Mouse (Mus musculus): ENCODE data around the gene Tomm20. TPM values are rescaled to one million over a fixed set of nuclear protein-coding genes. Genes with fewer than 3 reads are reported as not detected.

The Tomm20 gene
- polyA plus RNA-seq, 1 experiment from 2014 or later, result 372 TPM

DNA sequence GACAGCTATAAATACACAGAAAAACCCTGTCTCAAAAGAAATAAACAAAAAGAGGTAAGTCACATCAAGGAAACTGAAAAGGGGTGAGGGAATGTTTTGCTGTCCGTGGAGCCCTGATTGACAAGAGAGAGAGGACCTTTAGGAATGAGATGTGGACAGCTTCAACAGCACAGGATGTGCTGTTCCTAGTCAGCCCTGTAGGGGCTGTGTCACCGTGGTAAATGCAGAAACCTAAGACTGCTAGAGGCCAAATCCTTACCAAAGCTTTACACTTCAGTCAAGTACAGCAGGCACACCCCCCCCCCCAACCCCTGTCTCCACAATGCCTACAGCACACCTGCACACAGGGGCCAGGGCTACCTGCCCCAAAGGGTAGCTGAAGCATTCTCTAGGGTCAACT is 13.9 kb downstream of the Tomm20 start:
- peak; percentile 56 for ATAC-seq (replicated peaks; ENCODE audit: low FRiP score)
- WGBS, result 32% methylated on average over 2 of the region's 2 CpGs
- Histone ChIP-seq H3K36me3 (ENCODE audit: control insufficient read depth, insufficient read depth, low read length) (peaks cover 38% of the 10 kb centered on the region), H3K27me3 (replicated peaks; ENCODE audit: control insufficient read depth, insufficient read depth, low read length) (no peaks in the 10 kb centered on the region), H3K4me1 (replicated peaks; ENCODE audit: control insufficient read depth, insufficient read depth, low read length) (peaks cover 2% of the 10 kb centered on the region), H3K27ac (ENCODE audit: low read depth, low read length) (peak overlapping the region; percentile 58; the same call in 1 of the 2 replicates), H3K9ac (ENCODE audit: low read depth, low read length) (no peak overlapping the region), H3K4me3 (ENCODE audit: low read depth, low read length) (no peak overlapping the region), H3K9me3 (ENCODE audit: control insufficient read depth, low read length) (no peaks in the 10 kb centered on the region), H3K4me2 (no peak overlapping the region)
- no peak for DNase-seq (ENCODE audit: low spot score)

DNA sequence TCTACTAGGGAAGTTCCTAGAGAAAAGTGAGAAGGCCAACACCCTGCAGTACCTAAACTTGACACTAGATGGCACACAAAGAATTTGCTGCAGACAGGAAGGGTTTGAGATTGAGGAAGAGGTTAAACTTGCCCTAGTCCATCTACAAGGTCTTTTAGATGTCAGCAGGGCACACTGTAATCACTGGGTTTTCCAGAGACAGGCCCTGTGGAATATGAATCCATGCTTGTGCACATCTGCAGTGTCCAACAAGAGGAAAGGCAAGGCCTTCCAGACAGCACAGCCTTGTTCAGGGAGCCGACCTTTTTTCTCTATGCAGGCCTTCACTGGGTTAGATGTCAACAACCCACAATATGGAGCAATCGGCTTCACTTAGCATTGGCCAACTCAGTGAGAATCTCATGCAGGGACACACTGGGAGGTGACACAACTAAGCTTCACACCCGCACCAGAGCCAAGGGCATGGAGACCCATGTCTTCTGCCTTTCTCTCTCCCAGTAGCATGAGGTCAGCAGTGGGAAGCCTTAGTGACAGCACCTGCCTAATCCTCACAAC is 16.0 kb downstream of the Tomm20 start:
- Histone ChIP-seq H3K27me3 (replicated peaks; ENCODE audit: control insufficient read depth, insufficient read depth, low read length) (no peaks in the 10 kb centered on the region), H3K4me2 (no peak overlapping the region), H3K9me3 (ENCODE audit: control insufficient read depth, low read length) (no peaks in the 10 kb centered on the region), H3K4me1 (replicated peaks; ENCODE audit: control insufficient read depth, insufficient read depth, low read length) (peaks cover 2% of the 10 kb centered on the region), H3K27ac (ENCODE audit: low read depth, low read length) (0 out of 2 replicates have a peak overlapping the region, but pooled peaks have one; percentile 22), H3K36me3 (ENCODE audit: control insufficient read depth, insufficient read depth, low read length) (peaks cover 29% of the 10 kb centered on the region), H3K9ac (ENCODE audit: low read depth, low read length) (no peak overlapping the region), H3K4me3 (ENCODE audit: low read depth, low read length) (no peak overlapping the region)
- DNase-seq (ENCODE audit: low spot score) (peak; percentile 62), ATAC-seq (replicated peaks; ENCODE audit: low FRiP score) (peak; percentile 22; the same call in 1 of the 2 replicates)
- 68% methylated on average over 3 of the region's 3 CpGs for WGBS

DNA sequence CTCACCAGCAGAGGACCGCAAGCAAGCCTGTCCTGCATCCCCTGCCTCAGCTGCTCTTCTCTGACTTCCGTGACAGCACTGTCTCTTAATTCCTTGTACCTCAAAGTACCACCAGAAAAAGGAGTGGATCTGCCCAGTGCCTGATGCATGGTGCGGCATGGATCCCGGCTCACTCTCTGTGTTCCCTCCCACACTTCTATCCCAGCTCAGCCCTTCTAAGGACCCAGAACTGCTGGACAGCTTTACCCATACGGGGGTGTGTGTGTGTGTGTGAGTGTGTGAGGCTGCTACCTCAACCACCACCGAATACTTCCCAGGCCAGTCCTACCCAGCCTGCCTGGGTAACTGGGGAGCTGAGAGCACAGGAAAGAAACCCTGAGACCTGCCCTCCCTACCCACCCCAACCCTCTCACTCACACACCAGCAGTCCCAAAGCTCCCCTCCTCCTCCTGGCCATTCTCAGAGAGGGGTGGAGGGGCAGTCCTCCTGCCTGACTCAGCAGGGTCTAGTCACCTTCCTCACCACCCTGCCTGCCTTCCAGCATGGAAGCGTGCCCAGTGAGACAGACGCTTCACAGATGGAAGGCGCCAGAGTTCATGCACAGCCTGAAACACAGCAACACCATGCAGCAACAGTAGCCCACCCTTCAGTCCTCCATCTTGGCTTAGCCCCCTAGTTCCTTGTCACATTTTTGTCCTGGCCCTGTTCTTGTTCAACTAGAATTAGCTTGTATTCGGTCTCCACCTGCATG is 16.7 kb downstream of the Tomm20 start:
- DNase-seq (ENCODE audit: low spot score) (no peak), ATAC-seq (replicated peaks; ENCODE audit: low FRiP score) (no peak)
- H3K9ac ChIP-seq (ENCODE audit: low read depth, low read length), result no peak overlapping the region
- 89% methylated on average over 10 of the region's 10 CpGs for WGBS
- peaks cover 25% of the 10 kb centered on the region for H3K36me3 ChIP-seq (ENCODE audit: control insufficient read depth, insufficient read depth, low read length)
- no peak overlapping the region for H3K4me3 ChIP-seq (ENCODE audit: low read depth, low read length)
- H3K27ac ChIP-seq (ENCODE audit: low read depth, low read length), result no peak overlapping the region
- H3K4me2 ChIP-seq, result no peak overlapping the region
- no peaks in the 10 kb centered on the region for H3K9me3 ChIP-seq (ENCODE audit: control insufficient read depth, low read length)
- H3K4me1 ChIP-seq (replicated peaks; ENCODE audit: control insufficient read depth, insufficient read depth, low read length), result peaks cover 2% of the 10 kb centered on the region
- H3K27me3 ChIP-seq (replicated peaks; ENCODE audit: control insufficient read depth, insufficient read depth, low read length), result no peaks in the 10 kb centered on the region

DNA sequence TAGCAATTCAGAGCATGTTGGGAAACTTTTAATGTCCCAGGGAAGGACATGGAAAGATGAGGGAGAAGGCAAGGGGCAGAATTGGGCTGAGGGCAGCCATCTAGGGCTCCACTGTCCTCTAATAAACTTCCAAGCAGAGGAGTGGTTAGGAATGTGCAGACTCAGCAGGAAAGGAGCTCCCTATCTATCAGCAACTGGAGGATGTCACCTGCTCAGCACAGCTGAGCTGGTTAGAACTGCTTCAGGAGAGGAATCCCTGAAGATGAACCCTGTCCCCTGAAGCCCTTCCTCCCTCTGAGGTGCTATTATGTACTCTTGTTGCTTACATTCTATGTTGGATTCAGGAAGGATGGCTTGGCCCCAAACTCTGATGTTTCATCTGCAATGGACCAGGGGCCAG is 17.6 kb downstream of the Tomm20 start:
- ATAC-seq (replicated peaks; ENCODE audit: low FRiP score) (no peak), DNase-seq (ENCODE audit: low spot score) (no peak)
- Histone ChIP-seq H3K27ac (ENCODE audit: low read depth, low read length) (no peak overlapping the region), H3K4me2 (no peak overlapping the region), H3K9ac (ENCODE audit: low read depth, low read length) (no peak overlapping the region), H3K4me3 (ENCODE audit: low read depth, low read length) (no peak overlapping the region), H3K36me3 (ENCODE audit: control insufficient read depth, insufficient read depth, low read length) (peaks cover 18% of the 10 kb centered on the region; the same call in 1 of the 2 replicates), H3K27me3 (replicated peaks; ENCODE audit: control insufficient read depth, insufficient read depth, low read length) (no peaks in the 10 kb centered on the region), H3K4me1 (replicated peaks; ENCODE audit: control insufficient read depth, insufficient read depth, low read length) (peaks cover 2% of the 10 kb centered on the region; the same call in 1 of the 2 replicates), H3K9me3 (ENCODE audit: control insufficient read depth, low read length) (no peaks in the 10 kb centered on the region)

DNA sequence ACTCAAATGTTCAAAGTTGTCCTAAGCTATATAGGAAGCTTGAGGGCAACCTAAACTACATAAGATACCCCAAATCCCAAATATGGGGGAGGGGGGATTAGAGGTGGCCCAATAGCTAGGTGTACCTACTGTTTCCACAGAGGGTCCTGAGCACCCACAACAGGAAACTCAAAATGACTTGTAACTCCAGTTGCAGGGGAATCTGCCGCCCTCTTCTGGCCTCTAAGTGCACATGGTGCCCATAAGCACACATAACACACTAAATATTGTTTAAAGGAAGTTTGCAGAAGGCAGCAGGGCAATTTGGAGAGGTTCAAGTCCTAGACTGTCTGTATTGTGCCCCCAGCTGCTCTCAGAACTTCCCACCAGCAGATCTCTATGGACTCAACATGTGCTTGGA is 18.6 kb downstream of the Tomm20 start:
- Histone ChIP-seq H3K36me3 (ENCODE audit: control insufficient read depth, insufficient read depth, low read length) (peaks cover 12% of the 10 kb centered on the region; the same call in 1 of the 2 replicates), H3K27ac (ENCODE audit: low read depth, low read length) (no peak overlapping the region), H3K4me3 (ENCODE audit: low read depth, low read length) (no peak overlapping the region), H3K27me3 (replicated peaks; ENCODE audit: control insufficient read depth, insufficient read depth, low read length) (no peaks in the 10 kb centered on the region), H3K9me3 (ENCODE audit: control insufficient read depth, low read length) (no peaks in the 10 kb centered on the region), H3K4me2 (no peak overlapping the region), H3K4me1 (replicated peaks; ENCODE audit: control insufficient read depth, insufficient read depth, low read length) (no peaks in the 10 kb centered on the region; the same call in 1 of the 2 replicates), H3K9ac (ENCODE audit: low read depth, low read length) (no peak overlapping the region)
- WGBS, result 46% methylated on average over 1 of the region's 1 CpGs
- no peak for ATAC-seq (replicated peaks; ENCODE audit: low FRiP score)
- DNase-seq (ENCODE audit: low spot score), result no peak

DNA sequence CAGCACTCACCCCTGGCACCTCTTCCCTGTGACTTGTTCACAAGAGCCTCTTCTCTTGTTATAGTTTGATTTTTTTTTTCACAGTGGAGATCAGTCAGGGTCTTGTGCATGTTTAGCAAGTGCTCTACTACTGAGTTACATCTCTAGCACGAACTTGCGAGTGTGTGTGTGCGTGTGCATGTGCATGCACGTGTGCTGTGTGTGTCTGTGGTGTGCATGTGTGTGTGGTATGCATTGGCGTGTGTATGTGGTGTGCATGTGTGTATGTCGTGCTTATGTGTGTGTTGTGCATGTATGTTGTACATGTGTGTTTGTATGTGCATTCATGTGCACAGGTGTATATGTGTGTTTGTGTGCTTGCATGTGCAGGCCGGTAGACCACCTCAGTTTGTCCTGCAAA is 22.7 kb downstream of the Tomm20 start:
- Histone ChIP-seq H3K9me3 (ENCODE audit: control insufficient read depth, low read length) (no peaks in the 10 kb centered on the region), H3K4me1 (replicated peaks; ENCODE audit: control insufficient read depth, insufficient read depth, low read length) (0 out of 2 replicates have a peak, but pooled peaks cover 3% of the 10 kb centered on the region), H3K27me3 (replicated peaks; ENCODE audit: control insufficient read depth, insufficient read depth, low read length) (no peaks in the 10 kb centered on the region), H3K9ac (ENCODE audit: low read depth, low read length) (no peak overlapping the region), H3K4me2 (no peak overlapping the region), H3K27ac (ENCODE audit: low read depth, low read length) (no peak overlapping the region), H3K36me3 (ENCODE audit: control insufficient read depth, insufficient read depth, low read length) (0 out of 2 replicates have a peak, but pooled peaks cover 2% of the 10 kb centered on the region), H3K4me3 (ENCODE audit: low read depth, low read length) (no peak overlapping the region)
- 84% methylated on average over 7 of the region's 7 CpGs for WGBS
- DNase-seq (ENCODE audit: low spot score) (no peak), ATAC-seq (replicated peaks; ENCODE audit: low FRiP score) (no peak)

DNA sequence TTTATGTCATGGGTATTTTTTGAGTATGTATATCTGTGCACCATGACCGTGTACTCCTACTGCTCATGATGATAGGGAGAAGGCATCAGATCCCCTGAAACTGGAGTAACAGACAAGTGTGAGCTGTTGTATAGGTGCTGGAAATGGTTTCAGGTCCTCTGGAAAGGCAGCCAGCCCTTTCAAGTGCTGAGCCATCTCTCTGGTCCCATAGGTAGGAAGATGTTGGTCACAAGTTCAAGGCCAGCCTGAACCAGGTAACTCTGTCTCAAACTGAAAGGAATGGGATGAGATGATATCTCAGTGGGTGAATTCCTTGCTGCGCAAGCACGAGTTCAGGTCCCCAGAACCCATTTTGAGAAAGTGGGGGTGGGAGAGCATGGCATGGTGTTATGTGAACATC is 24.2 kb downstream of the Tomm20 start:
- H3K9me3 ChIP-seq (ENCODE audit: control insufficient read depth, low read length), result no peaks in the 10 kb centered on the region
- H3K4me1 ChIP-seq (replicated peaks; ENCODE audit: control insufficient read depth, insufficient read depth, low read length), result peaks cover 8% of the 10 kb centered on the region; the same call in 1 of the 2 replicates
- no peak overlapping the region for H3K27ac ChIP-seq (ENCODE audit: low read depth, low read length)
- DNase-seq (ENCODE audit: low spot score) (no peak), ATAC-seq (replicated peaks; ENCODE audit: low FRiP score) (no peak)
- WGBS, result 82% methylated on average over 3 of the region's 3 CpGs
- H3K36me3 ChIP-seq (ENCODE audit: control insufficient read depth, insufficient read depth, low read length), result no peaks in the 10 kb centered on the region
- H3K4me2 ChIP-seq, result no peak overlapping the region
- no peak overlapping the region for H3K9ac ChIP-seq (ENCODE audit: low read depth, low read length)
- no peak overlapping the region for H3K4me3 ChIP-seq (ENCODE audit: low read depth, low read length)
- H3K27me3 ChIP-seq (replicated peaks; ENCODE audit: control insufficient read depth, insufficient read depth, low read length), result no peaks in the 10 kb centered on the region

DNA sequence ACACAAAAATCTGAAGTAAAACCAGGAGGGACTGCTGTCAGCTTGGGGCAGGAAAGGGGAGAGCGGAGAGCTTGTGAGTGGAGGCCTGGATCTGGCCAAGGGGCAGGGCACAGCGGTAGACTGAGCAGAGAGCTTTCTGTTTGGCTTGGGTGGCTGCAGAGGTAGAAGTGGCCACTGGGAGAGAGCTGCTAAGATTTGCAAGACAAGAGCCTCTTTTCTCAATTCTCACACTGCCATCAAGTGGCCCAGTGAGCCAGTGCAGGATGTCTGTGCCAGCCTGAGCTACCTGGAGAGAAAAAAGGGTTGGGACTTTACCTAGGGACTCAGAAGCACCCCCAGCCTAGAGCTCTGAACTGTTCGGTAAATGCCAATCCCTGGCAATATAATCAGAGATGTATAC is 24.8 kb downstream of the Tomm20 start:
- Histone ChIP-seq H3K4me3 (ENCODE audit: low read depth, low read length) (no peak overlapping the region), H3K4me2 (no peak overlapping the region), H3K36me3 (ENCODE audit: control insufficient read depth, insufficient read depth, low read length) (no peaks in the 10 kb centered on the region), H3K4me1 (replicated peaks; ENCODE audit: control insufficient read depth, insufficient read depth, low read length) (peaks cover 8% of the 10 kb centered on the region; the same call in 1 of the 2 replicates), H3K9ac (ENCODE audit: low read depth, low read length) (no peak overlapping the region), H3K27ac (ENCODE audit: low read depth, low read length) (no peak overlapping the region), H3K27me3 (replicated peaks; ENCODE audit: control insufficient read depth, insufficient read depth, low read length) (no peaks in the 10 kb centered on the region), H3K9me3 (ENCODE audit: control insufficient read depth, low read length) (no peaks in the 10 kb centered on the region)
- WGBS, result 39% methylated on average over 3 of the region's 3 CpGs
- DNase-seq (ENCODE audit: low spot score), result no peak
- peak; percentile 61 for ATAC-seq (replicated peaks; ENCODE audit: low FRiP score)

DNA sequence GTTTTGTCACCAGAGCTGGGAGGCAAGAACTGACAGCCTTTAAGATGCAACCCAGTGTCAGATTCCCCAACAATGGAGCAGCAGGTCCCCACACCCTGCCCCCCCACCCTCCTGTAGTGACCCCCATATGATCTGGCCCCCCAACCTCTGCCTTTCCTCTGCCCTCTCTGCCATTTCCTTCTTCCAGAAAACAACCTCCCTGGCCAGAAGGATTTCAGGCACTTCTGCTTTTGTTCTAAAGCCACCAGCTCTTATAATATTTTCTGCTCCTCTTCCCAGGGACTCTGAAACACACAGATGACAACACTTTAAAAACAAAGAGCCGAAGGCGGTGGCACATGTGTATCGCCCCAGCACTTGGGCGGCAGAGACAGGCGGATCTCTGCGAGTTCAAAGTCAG is 25.3 kb downstream of the Tomm20 start:
- Histone ChIP-seq H3K36me3 (ENCODE audit: control insufficient read depth, insufficient read depth, low read length) (no peaks in the 10 kb centered on the region), H3K4me3 (ENCODE audit: low read depth, low read length) (no peak overlapping the region), H3K27me3 (replicated peaks; ENCODE audit: control insufficient read depth, insufficient read depth, low read length) (no peaks in the 10 kb centered on the region), H3K27ac (ENCODE audit: low read depth, low read length) (no peak overlapping the region), H3K9me3 (ENCODE audit: control insufficient read depth, low read length) (no peaks in the 10 kb centered on the region), H3K4me1 (replicated peaks; ENCODE audit: control insufficient read depth, insufficient read depth, low read length) (peaks cover 8% of the 10 kb centered on the region; the same call in 1 of the 2 replicates), H3K4me2 (no peak overlapping the region), H3K9ac (ENCODE audit: low read depth, low read length) (no peak overlapping the region)
- no peak for ATAC-seq (replicated peaks; ENCODE audit: low FRiP score)
- DNase-seq (ENCODE audit: low spot score), result no peak
- WGBS, result 73% methylated on average over 6 of the region's 6 CpGs
